Mouse (Mus musculus) heart, embryonic 16.5 days (tissue): Measurements from ENCODE around the gene Cdyl2. TPM values are rescaled to one million over a fixed set of nuclear protein-coding genes. Genes with fewer than 3 reads are reported as not detected.

Experiments
- ATAC-seq: fragments of 200-750 bp; cut with Nextera tagmentation; replicated peaks from 2 replicates; pipeline ENCODE4 v1.8.0; 2017; ENCODE audit warnings: moderate number of reproducible peaks; ENCODE audit not compliant: insufficient read depth, low FRiP score; ENCODE audit errors: extremely low read depth
- H3K27ac ChIP-seq: fragments of 300-500 bp; sonication (generic); 2 replicates; pipeline ENCODE4 v1.5.1; 2014; ENCODE audit warnings: mild to moderate bottlenecking, low read length, control low read depth, moderate library complexity
- H3K27me3 ChIP-seq: fragments of 300-500 bp; sonication (generic); 2 replicates; pipeline ENCODE4 v1.6.1; 2014; ENCODE audit warnings: low read length, mixed read lengths; ENCODE audit not compliant: control insufficient read depth, insufficient read depth
- H3K36me3 ChIP-seq: fragments of 300-500 bp; sonication (generic); 2 replicates; pipeline ENCODE4 v1.6.1; 2014; ENCODE audit not compliant: control insufficient read depth, insufficient read depth
- H3K4me1 ChIP-seq: fragments of 300-500 bp; sonication (generic); 2 replicates; pipeline ENCODE4 v1.6.1; 2014; ENCODE audit warnings: low read length, mixed read lengths; ENCODE audit not compliant: control insufficient read depth, insufficient read depth
- H3K4me2 ChIP-seq: fragments of 300-500 bp; sonication (generic); 2 replicates; pipeline ENCODE4 v1.6.1; 2014; ENCODE audit warnings: low read depth, mild to moderate bottlenecking, control low read depth, low read length
- H3K4me3 ChIP-seq: fragments of 300-500 bp; sonication (generic); 2 replicates; pipeline ENCODE4 v1.5.1; 2014; ENCODE audit warnings: mild to moderate bottlenecking, control low read depth, low read length
- H3K9ac ChIP-seq: fragments of 300-500 bp; sonication (generic); 2 replicates; pipeline ENCODE4 v1.6.1; 2014; ENCODE audit warnings: low read length, control low read depth
- H3K9me3 ChIP-seq: fragments of 300-500 bp; sonication (generic); replicated peaks from 2 replicates; pipeline ENCODE4 v1.6.1; 2016; ENCODE audit warnings: low read length; ENCODE audit not compliant: control insufficient read depth
- WGBS: fragments of 180-500 bp; shearing (Covaris S2); extraction: QIAGEN DNeasy Blood & Tissue Kit; methylation state at CpG from one replicate; pipeline ENCODE4 v1.1.7; 2014; 5-methylcytosine and 5-hydroxymethylcytosine counted together
- polyA plus RNA-seq: library from polyadenylated mRNA; unstranded; fragments of >200 nt; fragmentation: Nextera tagmentation; extraction: Ambion mirVana; gene quantifications from 2 replicates; pipeline ENCODE4 v1.2.1, GENCODE M21; 2015

Cdyl2 gene
- polyA plus RNA-seq, 1 experiment from 2014 or later, result 4.8 TPM

DNA sequence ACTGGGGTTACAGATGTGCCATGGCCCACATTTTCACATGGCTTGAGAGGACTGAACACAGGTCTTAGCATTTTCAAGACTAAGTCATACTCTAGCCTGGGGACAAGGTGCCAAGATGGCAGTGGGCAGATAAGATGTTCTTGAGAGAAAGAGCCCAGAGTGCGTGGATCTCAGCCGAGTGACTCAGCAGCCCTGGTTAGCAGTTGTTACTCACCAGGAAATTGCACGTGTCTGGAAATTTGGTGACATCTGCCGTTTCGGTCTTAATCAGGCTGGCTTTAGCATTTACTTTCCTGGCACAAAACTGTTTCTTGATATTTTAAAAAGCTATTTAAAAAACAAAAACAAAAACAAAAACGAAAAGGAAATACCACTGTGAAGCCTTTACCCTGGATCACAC lies 180.5 kb downstream of the Cdyl2 start:
- H3K9me3 ChIP-seq, result no peaks in the 10 kb centered on the region
- no peak overlapping the region for H3K9ac ChIP-seq
- no peak overlapping the region for H3K4me3 ChIP-seq
- H3K27ac ChIP-seq, result no peak overlapping the region
- no peaks in the 10 kb centered on the region for H3K27me3 ChIP-seq
- no peak for ATAC-seq
- H3K36me3 ChIP-seq, result no peaks in the 10 kb centered on the region
- no peak overlapping the region for H3K4me2 ChIP-seq
- WGBS, result 68% methylated on average over 6 of the region's 6 CpGs
- H3K4me1 ChIP-seq, result no peaks in the 10 kb centered on the region

DNA sequence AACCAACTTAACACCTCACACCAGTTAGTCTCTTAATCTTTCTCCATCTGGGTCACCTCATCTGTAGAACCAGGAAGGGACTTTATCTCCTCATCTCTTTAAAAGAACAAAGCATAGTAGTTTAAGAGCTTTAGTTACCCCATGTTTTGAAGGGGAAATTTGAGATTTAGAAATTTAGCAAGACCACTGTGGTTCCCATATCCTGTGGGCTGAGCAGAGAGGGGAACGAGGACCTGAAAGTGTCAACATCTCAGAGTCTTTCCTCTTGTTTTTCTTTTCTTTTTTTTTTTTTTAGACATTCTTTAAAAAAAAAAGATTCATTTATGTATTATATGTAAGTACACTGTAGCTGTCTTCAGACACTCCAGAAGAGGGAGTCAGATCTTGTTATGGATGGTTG lies 189.4 kb downstream of the Cdyl2 start:
- no peaks in the 10 kb centered on the region for H3K36me3 ChIP-seq
- no peak overlapping the region for H3K9ac ChIP-seq
- H3K4me3 ChIP-seq, result no peak overlapping the region
- no peaks in the 10 kb centered on the region for H3K9me3 ChIP-seq
- H3K4me1 ChIP-seq, result no peaks in the 10 kb centered on the region
- ATAC-seq, result no peak
- no peak overlapping the region for H3K27ac ChIP-seq
- no peak overlapping the region for H3K4me2 ChIP-seq
- 61% methylated on average over 1 of the region's 1 CpGs for WGBS
- H3K27me3 ChIP-seq, result no peaks in the 10 kb centered on the region; the same call in 1 of the 2 replicates

DNA sequence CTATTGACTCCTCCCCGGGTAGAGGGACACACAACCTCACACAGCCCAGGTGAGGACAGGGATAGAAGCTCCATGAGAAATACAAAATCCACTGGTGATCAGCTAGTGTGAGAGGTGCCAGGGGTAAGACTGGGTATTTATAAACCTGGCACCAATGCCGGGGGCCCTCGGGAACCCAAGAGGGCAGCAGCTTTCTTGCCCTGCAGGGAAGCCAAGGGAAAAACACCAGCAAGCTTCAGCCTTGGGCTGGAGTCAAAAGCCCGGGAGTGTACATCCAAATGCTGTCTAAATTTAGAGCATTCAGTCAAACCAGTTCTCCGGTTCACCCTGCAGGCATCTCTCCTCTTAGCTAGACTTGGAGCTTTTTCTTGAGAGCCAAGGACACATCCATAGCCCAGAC lies 189.9 kb downstream of the Cdyl2 start:
- Histone ChIP-seq H3K4me1 (no peaks in the 10 kb centered on the region), H3K9me3 (no peaks in the 10 kb centered on the region), H3K4me3 (no peak overlapping the region), H3K27me3 (peaks cover 2% of the 10 kb centered on the region; the same call in 1 of the 2 replicates), H3K27ac (no peak overlapping the region), H3K4me2 (no peak overlapping the region), H3K9ac (no peak overlapping the region), H3K36me3 (no peaks in the 10 kb centered on the region)
- ATAC-seq, result no peak
- WGBS, result 64% methylated on average over 5 of the region's 5 CpGs

DNA sequence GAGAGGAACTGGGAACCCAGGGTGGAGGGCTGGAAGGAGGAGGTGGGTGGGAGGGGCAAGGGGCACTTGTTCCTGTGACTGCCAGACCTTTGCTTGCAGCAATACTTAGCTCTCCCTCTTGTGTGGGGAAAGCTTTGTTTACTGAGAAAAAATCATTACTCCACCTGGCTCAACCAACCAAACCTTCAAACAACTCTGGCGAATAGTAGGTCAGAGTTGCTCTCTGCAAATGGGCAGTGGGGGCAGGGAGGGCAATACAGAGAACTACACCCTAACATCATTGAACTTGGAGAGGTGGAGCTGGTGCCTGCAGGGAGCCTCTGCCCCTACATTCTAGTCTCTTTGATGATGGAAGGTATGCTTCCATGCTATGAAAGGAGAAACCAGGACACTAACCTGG lies 192.7 kb downstream of the Cdyl2 start:
- no peak for ATAC-seq
- Histone ChIP-seq H3K36me3 (no peaks in the 10 kb centered on the region), H3K4me2 (no peak overlapping the region), H3K27ac (no peak overlapping the region), H3K4me3 (no peak overlapping the region), H3K4me1 (no peaks in the 10 kb centered on the region), H3K9ac (no peak overlapping the region), H3K9me3 (no peaks in the 10 kb centered on the region), H3K27me3 (peaks cover 2% of the 10 kb centered on the region; the same call in 1 of the 2 replicates)
- 91% methylated on average over 1 of the region's 1 CpGs for WGBS

DNA sequence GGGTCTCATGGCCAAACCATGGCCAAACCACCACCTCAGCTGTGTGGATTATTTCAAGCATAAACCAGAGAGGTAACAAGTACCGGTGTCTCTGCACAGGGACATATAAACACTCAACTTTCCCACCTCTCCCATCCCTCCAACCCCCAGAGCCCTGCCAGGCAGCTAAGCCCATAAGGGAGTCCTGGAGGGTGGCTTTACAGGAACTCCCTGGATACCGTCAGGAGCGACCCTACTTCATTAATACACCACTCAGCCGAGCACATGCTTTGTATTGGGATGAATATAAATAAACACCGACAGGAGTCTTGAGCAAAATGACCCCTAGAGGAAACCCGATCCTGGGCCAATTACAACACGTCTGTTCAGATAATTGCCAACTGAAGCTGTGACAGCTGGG lies 194.0 kb downstream of the Cdyl2 start:
- no peak for ATAC-seq
- H3K36me3 ChIP-seq, result no peaks in the 10 kb centered on the region
- H3K27ac ChIP-seq, result no peak overlapping the region
- H3K4me2 ChIP-seq, result no peak overlapping the region
- 0 out of 2 replicates have a peak, but pooled peaks cover under 1% of the 10 kb centered on the region for H3K9me3 ChIP-seq
- no peak overlapping the region for H3K9ac ChIP-seq
- WGBS, result 45% methylated on average over 7 of the region's 7 CpGs
- H3K4me1 ChIP-seq, result no peaks in the 10 kb centered on the region
- no peak overlapping the region for H3K4me3 ChIP-seq
- H3K27me3 ChIP-seq, result peaks cover 2% of the 10 kb centered on the region; the same call in 1 of the 2 replicates

DNA sequence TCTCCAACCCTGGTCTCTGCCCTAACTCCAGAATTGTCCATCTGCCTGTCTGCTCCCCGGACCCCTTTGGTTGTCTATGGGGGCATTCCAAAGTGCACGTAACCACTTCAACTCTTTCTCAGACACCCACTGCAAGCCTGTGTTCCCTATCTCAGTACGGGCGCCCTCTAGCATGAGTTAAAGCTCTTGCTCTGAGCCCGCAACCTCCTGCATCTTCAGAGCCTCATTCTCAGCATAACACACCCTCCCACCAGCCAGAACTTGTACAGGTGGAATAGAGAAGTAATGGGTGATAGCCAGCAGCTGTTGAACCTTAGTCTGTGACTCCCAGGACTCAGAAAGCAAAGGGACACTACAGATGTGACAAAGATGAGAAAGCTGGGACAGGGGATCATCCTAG lies 196.0 kb downstream of the Cdyl2 start:
- H3K4me3 ChIP-seq, result no peak overlapping the region
- ATAC-seq, result no peak
- no peaks in the 10 kb centered on the region for H3K36me3 ChIP-seq
- H3K9me3 ChIP-seq, result peaks cover 9% of the 10 kb centered on the region; the same call in 1 of the 2 replicates
- WGBS, result 68% methylated on average over 5 of the region's 5 CpGs
- peaks cover 2% of the 10 kb centered on the region; the same call in 1 of the 2 replicates for H3K27me3 ChIP-seq
- H3K4me2 ChIP-seq, result no peak overlapping the region
- H3K4me1 ChIP-seq, result no peaks in the 10 kb centered on the region
- H3K9ac ChIP-seq, result no peak overlapping the region
- H3K27ac ChIP-seq, result no peak overlapping the region

DNA sequence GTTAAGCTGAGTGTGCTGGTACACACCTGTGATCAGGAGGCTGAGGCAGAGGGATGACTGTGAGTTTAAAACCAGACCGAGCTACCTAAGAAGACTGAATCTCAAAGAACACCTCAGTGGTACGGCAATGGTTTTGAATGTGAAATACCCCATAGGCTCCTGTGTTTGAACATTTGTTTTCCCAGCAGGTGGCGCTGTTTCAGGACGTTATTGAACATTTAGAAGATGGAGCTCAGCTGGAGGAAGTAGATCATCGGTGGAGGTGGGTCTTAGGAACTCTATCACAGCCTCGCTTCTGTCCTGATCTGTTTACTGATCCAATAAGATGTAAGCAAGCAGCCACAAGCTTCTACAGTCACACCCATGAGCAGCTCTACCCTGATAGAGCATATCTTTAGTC lies 199.7 kb downstream of the Cdyl2 start:
- no peaks in the 10 kb centered on the region for H3K27me3 ChIP-seq

DNA sequence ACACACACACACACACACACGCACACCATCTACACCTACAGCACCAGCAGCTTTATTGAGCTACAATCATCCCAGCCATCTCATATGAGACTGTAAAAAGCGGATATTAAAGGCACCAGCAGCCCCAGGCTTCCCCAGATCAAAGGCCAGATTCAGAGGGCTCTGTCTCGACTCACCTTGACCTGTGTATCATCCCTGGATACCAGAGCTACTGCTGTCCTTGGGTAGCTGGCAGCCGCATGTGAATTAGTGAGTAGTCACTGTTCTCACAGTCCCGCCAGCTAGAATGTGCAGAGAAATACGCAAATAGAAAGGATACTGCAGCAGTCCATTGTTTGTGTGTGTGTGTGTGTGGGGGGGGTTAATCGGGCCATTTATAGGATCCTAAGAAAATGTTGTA lies 204.1 kb downstream of the Cdyl2 start:
- Histone ChIP-seq H3K27ac (no peak overlapping the region), H3K27me3 (no peaks in the 10 kb centered on the region; the same call in 1 of the 2 replicates), H3K4me1 (no peaks in the 10 kb centered on the region), H3K9me3 (peaks cover 8% of the 10 kb centered on the region; the same call in 1 of the 2 replicates), H3K9ac (no peak overlapping the region), H3K36me3 (no peaks in the 10 kb centered on the region), H3K4me2 (no peak overlapping the region), H3K4me3 (no peak overlapping the region)
- 75% methylated on average over 7 of the region's 7 CpGs for WGBS
- ATAC-seq, result no peak

More for the DNA sequence above, 199.7 kb downstream of the Cdyl2 start:
- WGBS, result 78% methylated on average over 6 of the region's 6 CpGs
- Histone ChIP-seq H3K4me1 (no peaks in the 10 kb centered on the region), H3K9ac (no peak overlapping the region), H3K36me3 (no peaks in the 10 kb centered on the region), H3K4me3 (no peak overlapping the region), H3K4me2 (no peak overlapping the region), H3K27ac (no peak overlapping the region), H3K9me3 (peaks cover 9% of the 10 kb centered on the region; the same call in 1 of the 2 replicates)
- ATAC-seq, result no peak

DNA sequence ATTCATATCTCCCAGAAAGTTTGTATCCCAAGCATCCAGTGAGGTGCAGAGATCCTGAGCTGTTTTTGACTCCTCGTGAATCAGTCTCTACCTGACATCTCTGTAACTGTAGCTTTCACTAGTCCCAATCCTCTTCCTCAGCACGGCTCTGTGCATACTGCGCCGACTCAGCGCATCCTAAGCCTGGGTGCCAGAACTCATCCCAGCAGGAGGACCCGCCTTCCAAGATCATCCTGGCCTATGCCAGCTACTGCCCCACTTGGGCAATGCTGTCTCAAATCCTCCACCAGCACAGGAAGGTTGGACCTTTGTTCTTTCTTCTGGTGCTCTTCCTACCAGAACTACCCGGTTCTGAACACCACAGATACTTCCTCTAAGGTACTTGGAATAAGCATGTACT lies 207.9 kb downstream of the Cdyl2 start:
- H3K4me1 ChIP-seq, result no peaks in the 10 kb centered on the region
- H3K9ac ChIP-seq, result no peak overlapping the region
- H3K4me2 ChIP-seq, result no peak overlapping the region
- no peak overlapping the region for H3K4me3 ChIP-seq
- H3K9me3 ChIP-seq, result no peaks in the 10 kb centered on the region
- no peaks in the 10 kb centered on the region for H3K36me3 ChIP-seq
- ATAC-seq, result no peak
- H3K27ac ChIP-seq, result no peak overlapping the region
- H3K27me3 ChIP-seq, result no peaks in the 10 kb centered on the region; the same call in 1 of the 2 replicates
- WGBS, result 80% methylated on average over 7 of the region's 7 CpGs
